Comparison of ENCODE assay signal across 25 mouse cellular contexts in the genomic region with DNA sequence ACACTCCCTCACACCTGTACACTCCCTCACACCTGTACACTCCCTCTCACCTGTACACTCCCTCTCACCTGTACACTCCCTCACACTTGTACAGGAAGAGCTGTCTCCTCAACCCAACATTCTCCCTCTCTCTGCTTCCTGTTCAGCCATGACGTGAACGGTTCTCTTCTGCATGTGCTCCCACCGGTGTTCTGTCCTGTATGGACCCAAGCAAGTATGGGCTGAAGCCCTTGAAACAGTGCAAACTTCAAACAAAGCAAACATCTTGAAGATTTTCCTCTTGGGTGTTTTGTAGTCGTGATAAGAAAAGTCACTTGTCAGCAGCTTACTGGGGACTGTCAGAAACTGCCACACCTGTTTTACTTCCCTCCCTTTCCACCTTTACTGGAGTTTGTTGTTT.
DNase-seq lines count a peak whose midpoint lies in the region; ATAC-seq and TF ChIP-seq lines count a peak whose summit lies in the region.
"Had no signal": no experiment of that assay in that cellular context is flagged by ENCODE, and none has a peak within 500 bp of the region (broad histone marks: within the 10 kb centered on the region; RNA-seq: fewer than 3 reads in every experiment).

No protein-coding gene starts in this region.

- H3K4me3 ChIP-seq in lung, embryonic 14.5 days (ENCODE audit: low read depth, low read length) = no peak overlapping the region
- no peak overlapping the region for H3K4me3 ChIP-seq in lung, postnatal 0 days (ENCODE audit: low read depth, low read length)
- H3K4me3 ChIP-seq in gastrocnemius, adult 2 months = no peak overlapping the region
- H3K4me3 ChIP-seq: embryonic facial prominence, embryonic 13.5 days; embryonic facial prominence, embryonic 15.5 days; erythroblast, embryonic 14.5 days; forebrain, embryonic 10.5 days; forebrain, embryonic 12.5 days had no signal

- no peaks in the 10 kb centered on the region for H3K27me3 ChIP-seq in lung, embryonic 14.5 days (ENCODE audit: insufficient read depth, low read length)
- no peaks in the 10 kb centered on the region for H3K27me3 ChIP-seq in lung, postnatal 0 days (replicated peaks; ENCODE audit: insufficient read depth, low read length)
- H3K27me3 ChIP-seq: embryonic facial prominence, embryonic 13.5 days; embryonic facial prominence, embryonic 15.5 days; forebrain, embryonic 12.5 days; Patski had no signal

- TF ChIP-seq EP300 in lung, postnatal 0 days (IDR thresholded peaks at IDR 0.05) = no peak

- H3K9me3 ChIP-seq in lung, embryonic 14.5 days (ENCODE audit: low read depth, low read length) = no peaks in the 10 kb centered on the region
- H3K9me3 ChIP-seq in lung, postnatal 0 days (ENCODE audit: low read length) = no peaks in the 10 kb centered on the region
- H3K9me3 ChIP-seq: embryonic facial prominence, embryonic 13.5 days; embryonic facial prominence, embryonic 15.5 days; forebrain, embryonic 10.5 days; forebrain, embryonic 12.5 days had no signal

- no peak overlapping the region for H3K9ac ChIP-seq in lung, embryonic 14.5 days
- H3K9ac ChIP-seq in lung, postnatal 0 days (replicated peaks; ENCODE audit: low read depth) = no peak overlapping the region
- H3K9ac ChIP-seq: embryonic facial prominence, embryonic 13.5 days; embryonic facial prominence, embryonic 15.5 days; forebrain, embryonic 12.5 days had no signal

- no peak for TF ChIP-seq CTCF in lung, embryonic 14.5 days (IDR thresholded peaks at IDR 0.05; ENCODE audit: low read depth)
- no peak for TF ChIP-seq CTCF in lung, postnatal 0 days (IDR thresholded peaks at IDR 0.05)
- TF ChIP-seq CTCF in gastrocnemius, adult 2 months (IDR thresholded peaks at IDR 0.05) = no peak

- DNase-seq in lung, embryonic 14.5 days = peak; percentile 43
- no peak for DNase-seq in lung, postnatal 10 days
- peak; percentile 73 for DNase-seq in lung, postnatal 0 days (ENCODE audit: low spot score)
- no peak for DNase-seq in lung, adult 18-20 months
- no peak for DNase-seq in spleen, postnatal 14 days (ENCODE audit: low spot score in 2 of 2)
- no peak for DNase-seq in gastrocnemius, adult 2 months
- DNase-seq: adrenal gland, adult 8-10 months; adrenal gland, postnatal 14 days; adrenal gland, postnatal 36 days; cerebellum, adult 11-12 months; cerebellum, adult 2 months; cerebellum, adult 9-10 months; cerebellum, postnatal 10 days; cerebellum, postnatal 25 days; embryo, embryonic 11 days had no signal

- intact Hi-C loops in gastrocnemius, adult 2 months (cut with DNase I) = no loop called here

- 56% methylated on average over 4 of the region's 4 CpGs for WGBS in lung, embryonic 14.5 days
- WGBS in lung, postnatal 0 days = 43% methylated on average over 4 of the region's 4 CpGs

- H3K4me1 ChIP-seq in lung, embryonic 14.5 days (ENCODE audit: insufficient read depth) = no peaks in the 10 kb centered on the region
- H3K4me1 ChIP-seq in lung, postnatal 0 days (ENCODE audit: insufficient read depth, low read depth, low read length) = no peaks in the 10 kb centered on the region
- H3K4me1 ChIP-seq: embryonic facial prominence, embryonic 15.5 days had no signal

- no peak overlapping the region for H3K4me2 ChIP-seq in lung, embryonic 14.5 days
- no peak overlapping the region for H3K4me2 ChIP-seq in lung, postnatal 0 days (replicated peaks; ENCODE audit: low read depth, low read length)
- H3K4me2 ChIP-seq: embryonic facial prominence, embryonic 13.5 days; embryonic facial prominence, embryonic 15.5 days; forebrain, embryonic 12.5 days had no signal

- no peak for ATAC-seq in lung, embryonic 14.5 days (ENCODE audit: insufficient read depth)
- peak; percentile 88 for ATAC-seq in lung, postnatal 0 days
- peak; percentile 50; the same call in 1 of the 2 replicates for ATAC-seq in common myeloid progenitor, adult 5-6 weeks (replicated peaks; ENCODE audit: low read depth, poor library complexity, severe bottlenecking)
- ATAC-seq: activated CD4-positive, CD25-positive, alpha-beta regulatory T cell, adult 4 months; forebrain, embryonic 14.5 days; forebrain, embryonic 16.5 days; Patski had no signal

- no peak overlapping the region for H3K27ac ChIP-seq in lung, embryonic 14.5 days (ENCODE audit: low read depth)
- no peak overlapping the region for H3K27ac ChIP-seq in lung, postnatal 0 days (ENCODE audit: low read length)
- no peak overlapping the region for H3K27ac ChIP-seq in gastrocnemius, adult 2 months
- H3K27ac ChIP-seq: embryonic facial prominence, embryonic 13.5 days; embryonic facial prominence, embryonic 15.5 days; forebrain, embryonic 10.5 days; forebrain, embryonic 12.5 days had no signal

- H3K36me3 ChIP-seq in lung, embryonic 14.5 days (ENCODE audit: insufficient read depth) = no peaks in the 10 kb centered on the region
- H3K36me3 ChIP-seq in lung, postnatal 0 days (ENCODE audit: insufficient read depth, low read length) = no peaks in the 10 kb centered on the region
- H3K36me3 ChIP-seq: embryonic facial prominence, embryonic 13.5 days; embryonic facial prominence, embryonic 15.5 days; forebrain, embryonic 10.5 days; forebrain, embryonic 12.5 days had no signal

Comparison
In these comparisons a context has a peak if more than half of its experiments do, and no peak if none do; other contexts are left out.
1. DNase-seq: peak in lung, embryonic 14.5 days (single experiment) and lung, postnatal 0 days (single experiment); none in lung, postnatal 10 days (single experiment), lung, adult 18-20 months (0 of 2), spleen, postnatal 14 days (0 of 2) and gastrocnemius, adult 2 months (single experiment).